Mouse (Mus musculus) myocyte (in vitro differentiated cells): Measurements from ENCODE around the gene Atxn2.

Experiments used
- MAX ChIP-seq: IDR thresholded peaks from one replicate; pipeline ENCODE4 v1.6.1; 2011; ENCODE audit warnings: low read depth, mild to moderate bottlenecking, control low read depth
- TCF12 ChIP-seq: IDR thresholded peaks from one replicate; pipeline ENCODE4 v1.6.1; 2011; ENCODE audit warnings: mild to moderate bottlenecking, control low read depth; ENCODE audit not compliant: poor library complexity, insufficient read depth, severe bottlenecking

- TF ChIP-seq MAX (no peak), TCF12 (no peak)
Measured at GRCm38 (mm10) chr5:121853368-121854051, 142.4 kb downstream of the Atxn2 start.
